Mouse (Mus musculus): ENCODE measurements at regions not wholly inside any gene's neighbourhood (a gene's known extent, or its start where the extent isn't known, plus 50 kb on each side); places are given as distances from the start of the nearest gene placed in this dataset.

DNA sequence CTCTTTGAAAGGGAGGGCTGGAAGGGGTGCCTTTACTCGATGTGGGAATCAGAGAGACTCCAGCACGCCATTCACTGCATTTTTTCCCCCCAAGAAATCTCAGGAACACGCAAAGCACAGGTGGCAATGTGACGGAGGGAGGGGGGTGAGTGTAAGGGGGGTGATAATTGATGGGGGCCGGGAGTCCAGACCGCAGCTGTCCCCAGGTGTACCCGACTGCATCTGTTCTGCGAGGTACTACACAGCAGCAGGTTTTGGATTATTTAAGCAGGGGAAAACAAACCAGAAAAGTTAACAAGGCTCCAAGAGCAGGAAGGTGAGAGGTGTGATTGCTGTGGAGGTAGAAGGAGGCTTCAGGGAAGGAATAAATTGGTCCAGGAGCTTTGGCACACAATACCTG is 153.8 kb upstream of the Satb1 start:
- DNase-seq: no peak

DNA sequence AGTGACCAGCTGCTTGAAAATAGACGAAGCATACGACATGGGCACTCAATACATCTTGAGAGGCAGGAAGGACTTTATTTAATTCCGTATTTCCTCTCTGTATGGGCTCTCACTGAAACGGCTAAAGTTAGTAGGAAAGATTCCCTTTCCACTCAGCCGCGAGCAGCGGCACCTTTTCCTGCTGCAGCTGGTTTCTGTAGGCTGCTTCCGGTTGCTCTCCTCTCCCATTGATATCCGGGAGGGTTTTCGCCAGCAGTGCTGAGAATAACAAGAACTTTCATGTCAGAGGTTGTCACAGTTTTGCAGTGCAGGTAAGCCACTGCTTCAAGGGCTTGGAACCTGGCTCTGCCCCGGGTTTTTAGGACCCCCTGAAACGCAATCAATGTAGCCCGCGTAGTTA is 153.1 kb upstream of the Satb1 start:
- peak in 1 of 2 experiments; percentile 3 for DNase-seq

DNA sequence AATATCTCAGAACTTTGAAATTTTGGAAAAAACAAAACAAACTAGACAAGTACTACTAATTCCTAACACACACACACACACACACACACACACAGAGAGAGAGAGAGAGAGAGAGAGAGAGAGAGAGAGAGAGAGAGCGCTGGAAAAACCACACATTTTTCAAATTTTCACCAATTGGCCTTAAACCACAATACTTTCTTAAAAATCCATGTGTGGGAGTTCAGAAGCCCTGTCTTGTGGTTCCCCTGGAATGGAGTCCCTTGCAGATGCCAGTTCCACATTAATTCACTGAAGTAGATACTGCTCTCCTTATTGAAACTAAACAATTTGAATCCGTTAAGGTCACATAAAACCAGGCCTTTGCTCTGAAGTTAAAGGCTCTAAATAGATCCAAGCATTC is 146.0 kb upstream of the Satb1 start:
- DNase-seq: no peak

DNA sequence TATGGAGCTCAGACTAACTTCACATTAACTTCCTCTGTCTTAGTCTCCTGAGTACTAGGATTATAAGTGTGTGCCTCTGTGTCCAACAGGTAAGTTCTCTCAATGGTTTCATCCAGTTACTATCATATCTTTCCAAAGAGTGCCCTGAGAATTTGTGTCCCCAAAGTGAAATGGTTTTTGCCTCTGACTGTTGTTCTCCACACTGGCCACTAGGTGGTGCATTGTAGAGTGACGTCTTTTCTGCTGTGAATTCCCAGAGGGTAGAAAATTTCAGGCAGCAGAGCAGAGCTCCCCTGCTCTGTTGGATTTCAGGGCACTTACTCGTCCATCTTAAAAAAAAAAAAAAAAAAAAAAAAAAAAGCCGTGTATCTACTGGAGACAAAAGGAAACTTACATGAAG is 138.4 kb upstream of the Satb1 start:
- peak in 1 of 2 experiments; percentile 2 for DNase-seq

DNA sequence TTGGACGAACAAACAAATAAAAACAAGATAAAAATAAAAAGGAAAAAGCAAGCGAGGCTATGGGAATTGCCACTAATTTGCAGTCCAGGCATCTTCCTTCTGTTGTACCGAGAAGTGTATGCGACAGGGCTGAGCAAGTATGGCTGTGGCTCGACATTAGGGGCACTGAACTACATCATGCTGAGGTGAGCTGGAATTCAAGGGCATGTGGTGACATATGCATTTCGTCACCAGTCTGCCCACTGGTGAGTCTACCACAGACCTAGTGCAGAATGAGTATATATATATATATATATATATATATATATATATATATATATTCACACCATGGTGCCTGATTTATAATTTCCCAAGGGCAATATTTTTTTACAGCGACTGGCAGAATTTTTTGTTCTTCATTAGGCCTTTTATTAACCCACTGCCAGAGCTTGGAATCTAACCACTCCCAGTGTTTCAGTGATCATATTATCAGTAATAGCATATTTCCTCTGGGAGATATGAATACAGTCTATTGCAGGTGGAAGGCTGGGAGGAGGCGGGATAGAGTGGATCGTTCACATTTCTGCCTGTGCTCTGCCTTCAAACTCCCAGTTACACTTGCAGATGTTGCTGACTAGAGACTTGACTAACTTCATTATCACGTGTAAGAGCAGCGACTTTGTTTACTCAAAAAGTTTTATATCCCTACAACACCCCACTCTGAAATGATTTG is 133.6 kb upstream of the Satb1 start:
- no peak for DNase-seq

DNA sequence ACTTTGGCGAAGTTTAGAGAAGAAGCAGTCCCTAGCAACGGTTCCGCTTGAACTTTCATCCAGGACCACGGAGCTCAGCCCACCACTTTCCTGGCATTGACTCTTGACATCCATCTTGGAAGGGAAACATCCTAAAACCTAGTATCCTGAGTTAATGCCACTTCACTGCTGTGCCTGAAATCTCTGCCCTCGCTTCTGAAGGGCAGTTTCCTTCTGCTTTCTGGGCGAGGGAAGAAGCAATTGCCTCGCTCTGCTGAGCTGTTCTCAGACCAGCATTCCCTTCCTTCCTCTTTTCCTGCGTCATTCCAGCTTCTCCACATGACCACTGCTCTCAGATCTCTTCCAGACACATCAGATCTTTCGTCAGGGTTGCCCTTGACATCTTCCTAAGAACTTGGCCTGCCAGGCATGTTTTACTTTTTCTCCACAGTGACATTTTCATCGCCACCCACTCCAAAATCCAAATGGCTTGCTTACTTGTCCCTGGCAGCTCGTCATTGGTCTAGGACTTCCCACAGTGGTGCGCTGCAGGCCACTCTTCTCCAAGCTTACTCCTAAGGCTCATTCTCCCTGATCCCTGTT is 129.5 kb upstream of the Satb1 start:
- DNase-seq: no peak

DNA sequence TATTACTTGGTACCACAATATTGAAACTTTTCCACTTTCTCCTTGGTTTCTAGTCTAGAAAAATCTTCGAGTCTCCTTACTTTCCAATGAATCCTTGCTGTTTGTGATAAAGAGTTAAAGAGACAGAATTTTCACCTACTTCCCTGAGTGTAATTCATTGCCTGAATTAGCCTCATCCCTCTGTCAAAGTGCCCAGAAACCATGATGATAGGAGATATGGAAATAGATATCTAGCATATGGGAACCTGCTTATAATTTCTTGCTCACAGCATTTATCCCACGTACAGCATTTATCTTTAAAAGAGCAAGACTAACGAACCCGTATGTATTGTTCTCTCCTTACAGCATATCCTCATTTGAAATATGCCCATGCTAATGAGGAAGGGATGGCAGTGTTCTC is 128.2 kb upstream of the Satb1 start:
- no peak for DNase-seq

DNA sequence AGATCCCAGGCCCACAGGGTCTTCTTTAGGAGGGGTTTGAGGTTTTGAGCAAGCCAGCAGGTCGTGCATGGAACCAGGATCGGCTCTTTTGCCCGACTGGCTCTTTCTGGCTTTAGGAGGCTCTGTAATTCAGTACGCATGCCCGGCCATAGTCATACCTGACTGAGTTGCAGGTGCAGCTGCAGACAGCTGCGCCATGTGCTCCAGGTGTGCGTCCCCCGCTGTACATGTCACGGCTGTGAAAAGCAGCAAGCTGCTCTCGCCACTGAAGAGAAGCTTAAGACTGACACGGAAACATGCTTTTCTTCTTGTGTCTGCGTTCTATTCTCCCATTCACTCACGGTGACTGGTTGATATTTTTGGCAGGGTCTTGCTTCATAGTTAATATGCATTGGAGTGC is 123.2 kb upstream of the Satb1 start:
- peak in 1 of 2 experiments; percentile 17 for DNase-seq

DNA sequence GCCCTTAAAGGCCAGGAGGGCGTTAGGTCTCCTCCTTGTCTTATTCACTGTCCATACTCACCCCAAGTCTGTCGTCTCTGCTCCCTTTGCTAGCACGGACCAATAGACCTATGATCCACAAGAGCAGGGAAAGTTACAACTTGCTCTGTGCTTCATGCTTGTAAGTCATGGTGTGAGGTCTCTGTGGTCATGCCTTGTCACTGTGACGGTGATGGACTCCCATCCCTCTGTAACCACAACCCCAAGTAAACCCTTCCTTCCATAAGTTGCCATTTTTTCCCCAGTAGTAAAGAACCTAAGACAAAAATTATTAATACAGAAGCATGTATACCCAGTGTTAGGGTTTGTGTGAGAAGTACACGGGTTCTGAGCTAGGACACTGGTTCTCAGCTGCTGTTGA is 104.6 kb upstream of the Satb1 start:
- no peak for DNase-seq

DNA sequence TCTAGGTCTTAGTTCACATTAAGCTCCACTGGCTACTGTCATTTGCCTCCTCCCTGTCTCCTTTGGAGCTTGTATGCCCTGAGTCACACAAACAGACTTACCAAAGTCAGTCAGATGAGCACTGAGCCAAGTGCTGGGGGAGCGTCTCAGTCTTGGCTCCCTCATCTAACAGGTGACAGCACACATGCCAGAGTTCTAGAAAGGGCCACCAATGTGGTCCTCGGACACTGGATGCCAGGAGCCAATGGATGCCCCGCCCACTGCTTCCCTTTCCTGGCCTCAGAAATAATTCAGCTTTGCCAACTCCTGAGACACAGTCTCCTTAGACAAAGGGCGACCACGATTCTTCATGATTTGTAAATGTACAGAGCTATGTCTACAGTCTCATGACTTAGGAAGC is 103.0 kb upstream of the Satb1 start:
- DNase-seq: no peak

DNA sequence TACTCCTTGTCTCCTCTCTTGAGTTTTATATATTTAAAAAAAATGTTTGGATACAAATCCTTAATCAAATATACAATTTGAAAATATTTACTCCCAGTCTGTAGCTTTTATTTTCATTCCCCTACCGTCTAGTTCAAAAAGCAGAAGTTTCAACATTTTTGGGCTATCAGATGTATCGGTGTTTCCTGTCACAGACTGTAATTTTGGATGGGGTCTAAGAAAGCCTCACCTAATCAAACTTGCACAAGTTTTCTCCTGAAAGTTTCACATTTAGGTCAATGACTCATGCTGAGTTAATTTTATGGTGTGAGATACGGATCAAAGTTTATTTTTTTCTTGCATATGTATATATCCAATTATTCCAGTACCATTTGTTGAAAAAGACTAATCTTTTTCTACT is 93.3 kb upstream of the Satb1 start:
- no peak for DNase-seq

DNA sequence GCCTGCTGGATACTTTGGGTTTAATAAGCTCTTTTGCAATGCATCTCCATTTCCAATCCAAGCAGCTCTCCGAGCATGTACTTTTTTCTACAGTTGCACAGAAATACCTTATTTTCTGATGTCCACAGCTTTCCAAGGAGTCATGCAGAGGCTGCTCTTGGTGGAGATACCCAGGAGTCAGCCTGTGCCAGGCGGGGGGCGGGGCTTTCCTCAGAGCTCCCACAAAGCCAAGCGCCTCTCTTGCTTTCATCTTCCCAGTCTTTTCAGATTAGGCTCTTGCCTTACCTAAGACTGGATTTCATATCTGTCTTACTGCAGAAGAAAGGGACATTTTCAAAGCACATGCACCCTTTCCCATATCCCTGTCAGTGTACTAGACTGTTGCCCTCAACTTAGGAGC is 73.9 kb upstream of the Satb1 start:
- DNase-seq: no peak

DNA sequence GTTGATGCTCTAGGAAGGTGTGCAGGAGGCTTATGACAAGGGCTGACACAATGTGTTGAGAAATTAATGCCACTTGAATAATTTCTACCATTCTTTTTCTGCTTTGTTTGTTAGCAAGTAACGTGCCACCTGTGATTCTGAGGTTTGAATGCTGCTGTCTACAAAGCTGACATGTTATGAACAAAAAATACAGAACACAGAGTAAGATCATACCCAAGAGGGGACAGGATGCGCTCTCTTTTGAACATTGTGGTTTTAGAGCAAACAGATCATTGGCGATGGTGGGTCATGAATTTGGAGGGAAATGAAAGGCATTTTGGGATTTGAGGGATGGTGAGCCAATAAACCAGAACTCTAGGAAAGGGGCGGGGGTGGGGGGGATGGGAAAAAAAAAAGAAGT is 73.3 kb upstream of the Satb1 start:
- DNase-seq: no peak

DNA sequence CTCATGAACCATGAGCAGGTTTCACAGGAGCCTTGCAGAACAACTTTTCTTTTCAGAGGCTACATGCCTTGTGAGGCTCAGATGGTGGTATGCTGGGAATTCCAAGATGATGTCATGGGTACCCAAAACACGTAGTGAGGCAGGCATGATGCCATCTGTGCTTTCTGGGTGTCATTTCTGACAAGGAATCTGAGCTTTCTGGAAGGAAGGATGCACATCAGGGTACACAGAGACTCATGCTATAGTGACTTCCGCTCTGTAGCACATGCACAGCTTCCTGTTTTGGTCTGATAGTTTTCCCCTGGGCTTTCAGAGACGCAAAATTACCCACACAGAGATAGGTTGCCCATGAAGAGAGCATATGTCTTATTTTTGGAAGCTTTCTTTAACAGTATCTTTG is 70.8 kb upstream of the Satb1 start:
- DNase-seq: no peak

DNA sequence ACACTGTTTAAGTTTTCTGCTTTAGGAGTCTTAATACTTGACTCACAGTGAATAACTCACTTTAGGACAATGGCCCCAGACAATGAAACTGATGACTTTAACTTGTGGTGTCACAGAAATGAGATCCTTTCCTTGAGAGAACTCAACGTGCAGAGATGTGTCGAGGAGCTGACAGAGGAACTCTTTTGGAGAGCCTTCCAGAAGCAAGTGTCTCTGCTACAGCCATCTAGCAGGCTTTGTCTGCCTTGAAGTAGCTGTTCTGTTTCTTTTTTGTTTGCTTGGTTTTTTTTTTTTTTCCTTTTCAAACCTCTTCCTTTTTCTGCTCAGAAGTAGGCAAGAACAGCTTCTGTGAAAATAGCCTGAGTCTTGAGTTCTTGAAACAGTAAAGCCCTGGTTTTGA is 66.3 kb upstream of the Satb1 start:
- DNase-seq: no peak

DNA sequence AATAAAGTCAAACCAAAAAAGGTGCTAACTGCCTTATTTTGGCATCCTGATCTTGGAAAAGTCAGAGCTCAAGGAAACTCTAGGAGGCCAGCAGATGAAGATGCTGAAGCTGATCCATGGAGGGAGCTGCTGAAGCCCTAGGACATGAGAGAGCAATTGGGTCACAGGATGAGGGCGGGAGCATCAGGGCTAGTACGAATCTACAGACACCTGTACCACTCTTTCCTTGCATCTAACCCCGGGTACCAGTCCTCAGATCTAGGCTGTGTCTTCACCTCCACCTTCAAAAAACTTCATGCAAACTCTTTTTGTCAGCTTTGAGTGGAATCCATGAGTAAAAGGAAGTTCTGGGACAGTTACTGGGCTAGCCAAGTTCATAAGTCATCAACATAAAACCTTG is 63.1 kb upstream of the Satb1 start:
- DNase-seq: no peak

DNA sequence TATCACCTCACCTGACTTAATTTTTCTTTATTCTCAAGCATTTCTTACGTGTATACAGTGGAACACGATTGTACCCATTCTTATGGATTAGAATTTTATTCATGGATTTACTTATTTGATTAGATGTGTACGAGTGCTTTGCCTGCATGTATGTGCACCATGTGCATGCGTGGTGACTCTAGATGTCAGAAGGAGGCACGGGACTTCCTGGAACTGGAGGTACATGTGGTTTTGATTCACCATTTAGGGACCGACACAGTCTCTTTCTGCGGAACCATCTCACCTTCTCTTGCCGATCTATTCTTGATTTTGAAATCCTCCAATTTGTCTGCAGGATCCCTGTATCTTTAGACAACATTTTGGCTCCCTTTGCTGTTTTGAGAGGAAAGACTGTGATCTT is 61.2 kb upstream of the Satb1 start:
- no peak for DNase-seq

DNA sequence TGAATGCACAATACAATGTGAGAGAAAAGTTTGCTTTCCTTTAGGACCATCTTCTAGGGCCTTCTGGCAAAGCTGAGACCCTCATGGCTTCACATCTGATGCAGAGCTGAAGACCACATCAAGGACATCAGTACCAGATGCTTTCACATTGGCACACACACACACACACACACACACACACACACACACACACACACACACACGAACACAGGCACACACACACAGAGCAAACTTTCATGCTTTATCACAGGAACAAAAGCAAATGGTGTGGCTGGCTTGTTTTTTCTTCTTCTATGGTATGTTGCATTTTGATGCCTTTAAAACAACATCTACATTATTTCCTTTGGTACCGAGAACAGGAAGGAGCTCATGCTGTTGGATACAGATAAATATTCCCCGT is 59.8 kb upstream of the Satb1 start:
- DNase-seq: no peak

DNA sequence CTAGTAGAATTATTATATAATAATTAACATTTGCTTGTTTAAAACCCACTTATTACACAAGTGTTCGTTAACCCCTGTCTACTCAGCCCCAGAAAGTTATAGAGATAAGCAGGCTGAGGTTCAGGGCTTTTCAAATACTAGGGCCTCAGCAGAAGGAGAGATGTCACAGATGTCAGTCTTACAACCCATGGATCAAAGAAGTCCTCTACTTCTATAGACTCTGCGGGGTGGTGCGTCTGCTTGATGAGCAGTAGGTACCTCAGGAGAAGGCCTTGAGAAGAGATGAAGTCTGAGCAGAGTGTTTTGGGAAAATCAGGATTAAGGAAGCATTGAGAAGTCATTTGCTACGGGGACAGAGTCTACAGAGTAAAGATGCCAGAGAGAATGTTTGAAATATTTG is 59.1 kb upstream of the Satb1 start:
- DNase-seq: no peak
